Mouse (Mus musculus) kidney, postnatal 0 days (tissue): ENCODE results near the gene Smtnl2. TPM values are rescaled to one million over a fixed set of nuclear protein-coding genes. Genes with fewer than 3 reads are reported as not detected.

ENCODE experiments used
- ATAC-seq: fragments of 200-750 bp; cut with Nextera tagmentation; replicated peaks from 2 replicates; pipeline ENCODE4 v1.8.0; 2017; ENCODE audit warnings: low read depth, moderate number of reproducible peaks, moderate TSS enrichment, moderate library complexity; ENCODE audit not compliant: low FRiP score
- DNase-seq: peaks from one replicate; pipeline ENCODE4 v3.0.0-alpha.2; 2016; ENCODE audit warnings: low spot score
- H3K27ac ChIP-seq: fragments of 300-500 bp; sonication (generic); 2 replicates; pipeline ENCODE4 v1.5.1; 2014; ENCODE audit warnings: mild to moderate bottlenecking
- H3K27me3 ChIP-seq: fragments of 300-500 bp; sonication (generic); 2 replicates; pipeline ENCODE4 v1.6.1; 2014; ENCODE audit warnings: low read length, mixed read lengths; ENCODE audit not compliant: insufficient read depth
- H3K36me3 ChIP-seq: fragments of 300-500 bp; sonication (generic); 2 replicates; pipeline ENCODE4 v1.6.1; 2014; ENCODE audit warnings: low read length, mixed read lengths; ENCODE audit not compliant: insufficient read depth
- H3K4me1 ChIP-seq: fragments of 300-500 bp; sonication (generic); replicated peaks from 2 replicates; pipeline ENCODE4 v1.6.1; 2014; ENCODE audit warnings: antibody characterized with exemption, low read length, mixed read lengths; ENCODE audit not compliant: insufficient read depth
- H3K4me2 ChIP-seq: fragments of 300-500 bp; sonication (generic); 2 replicates; pipeline ENCODE4 v1.6.1; 2014; ENCODE audit warnings: mild to moderate bottlenecking, low read length, moderate library complexity, mixed read lengths
- H3K4me3 ChIP-seq: fragments of 300-500 bp; sonication (generic); replicated peaks from 2 replicates; pipeline ENCODE4 v1.5.1; 2014; ENCODE audit warnings: low read depth, low read length
- H3K9ac ChIP-seq: fragments of 300-500 bp; sonication (generic); 2 replicates; pipeline ENCODE4 v1.6.1; 2014; ENCODE audit warnings: low read depth, low read length
- H3K9me3 ChIP-seq: fragments of 300-500 bp; sonication (generic); replicated peaks from 2 replicates; pipeline ENCODE4 v1.6.1; 2016; ENCODE audit warnings: low read length, inconsistent platforms, mixed read lengths
- CTCF ChIP-seq: IDR thresholded peaks from 2 replicates; pipeline ENCODE4 v1.5.1; 2016; ENCODE audit warnings: antibody characterized with exemption, low read depth, mild to moderate bottlenecking, moderate library complexity
- WGBS: fragments of 180-500 bp; shearing (Covaris S2); extraction: QIAGEN DNeasy Blood & Tissue Kit; methylation state at CpG from one replicate; pipeline ENCODE4 v1.1.7; 2014; 5-methylcytosine and 5-hydroxymethylcytosine counted together
- polyA plus RNA-seq: library from polyadenylated mRNA; unstranded; fragments of >200 nt; fragmentation: Nextera tagmentation; extraction: Ambion mirVana; gene quantifications from 2 replicates; pipeline ENCODE4 v1.2.1, GENCODE M21; 2015

Smtnl2 gene
- polyA plus RNA-seq, 1 experiment from 2014 or later: 112 TPM

- Histone ChIP-seq H3K4me2 (no peak overlapping the region), H3K4me1 (no peaks in the 10 kb centered on the region), H3K9ac (no peak overlapping the region), H3K9me3 (no peaks in the 10 kb centered on the region), H3K36me3 (no peaks in the 10 kb centered on the region), H3K4me3 (no peak overlapping the region), H3K27ac (no peak overlapping the region), H3K27me3 (no peaks in the 10 kb centered on the region)
- DNase-seq (no peak), ATAC-seq (no peak)
- 54% methylated on average over 11 of the region's 11 CpGs for WGBS
- no peak for TF ChIP-seq CTCF
Measured at GRCm38 (mm10) chr11:72367934-72368674, 43.4 kb downstream of the Smtnl2 start.

DNA sequence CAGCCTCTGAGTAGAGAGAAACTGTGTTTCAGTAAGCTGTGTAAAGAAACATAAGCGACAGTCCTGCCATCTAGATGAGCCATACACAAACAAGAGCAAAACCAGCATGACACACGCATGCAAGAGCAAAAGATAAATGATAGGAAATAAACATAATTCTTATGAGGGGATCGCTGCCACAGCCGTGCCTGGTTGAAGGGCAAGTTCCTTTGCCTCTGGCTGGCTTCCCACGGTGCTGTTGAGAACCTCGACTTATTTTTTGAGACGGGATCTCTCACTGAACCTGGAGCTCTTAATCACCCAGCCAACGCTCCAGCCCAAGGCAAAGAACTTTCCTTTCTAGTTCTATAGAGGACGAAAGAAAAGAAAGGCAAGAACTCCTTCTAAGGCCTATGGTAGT, 45.4 kb downstream of the Smtnl2 start:
- Histone ChIP-seq H3K9ac (no peak overlapping the region), H3K27ac (no peak overlapping the region), H3K4me2 (no peak overlapping the region), H3K4me3 (no peak overlapping the region), H3K9me3 (no peaks in the 10 kb centered on the region), H3K27me3 (no peaks in the 10 kb centered on the region), H3K4me1 (0 out of 2 replicates have a peak, but pooled peaks cover 7% of the 10 kb centered on the region), H3K36me3 (no peaks in the 10 kb centered on the region)
- ATAC-seq (no peak), DNase-seq (no peak)
- 74% methylated on average over 9 of the region's 9 CpGs for WGBS
- no peak for TF ChIP-seq CTCF

- no peak for TF ChIP-seq CTCF
- Histone ChIP-seq H3K9me3 (no peaks in the 10 kb centered on the region), H3K27ac (no peak overlapping the region), H3K27me3 (no peaks in the 10 kb centered on the region), H3K9ac (no peak overlapping the region), H3K36me3 (no peaks in the 10 kb centered on the region), H3K4me1 (0 out of 2 replicates have a peak, but pooled peaks cover 7% of the 10 kb centered on the region), H3K4me3 (no peak overlapping the region), H3K4me2 (no peak overlapping the region)
- 92% methylated on average over 5 of the region's 5 CpGs for WGBS
- DNase-seq: no peak
- no peak for ATAC-seq
Measured at GRCm38 (mm10) chr11:72364526-72364925, 47.0 kb downstream of the Smtnl2 start.

DNA sequence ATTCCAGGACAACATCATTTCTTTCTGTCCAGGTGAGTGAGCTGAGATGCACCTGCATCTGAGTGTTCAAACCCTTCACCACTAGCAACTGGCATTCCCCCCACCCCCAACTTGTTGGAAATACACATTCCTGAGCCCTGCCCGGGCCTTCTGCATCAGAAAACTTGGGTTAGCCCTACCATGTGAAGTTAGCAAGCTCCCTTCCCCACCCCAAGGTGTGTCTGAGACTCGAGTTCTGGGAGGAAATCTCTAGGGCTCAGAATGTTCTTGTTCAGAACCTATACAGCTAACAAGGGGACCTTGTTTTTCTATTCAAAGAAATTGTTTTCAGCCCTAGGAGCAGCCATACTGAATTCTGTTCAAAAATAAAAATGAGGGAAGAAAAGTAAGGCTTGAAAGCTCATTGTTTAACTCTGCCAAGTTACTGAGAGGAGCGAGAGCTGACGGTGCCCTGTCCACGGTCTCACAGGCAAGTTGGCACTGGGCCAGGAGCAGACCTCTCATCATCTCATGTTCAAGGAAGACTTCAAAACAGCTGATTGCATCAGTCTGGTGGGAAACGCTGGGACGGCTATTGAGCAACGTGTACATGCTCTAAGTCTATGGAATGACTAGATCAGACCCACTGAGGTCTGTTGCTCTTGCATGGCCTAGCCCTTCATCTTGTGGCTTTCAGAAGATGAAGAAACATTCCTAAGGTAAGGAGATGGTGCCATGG, 47.8 kb downstream of the Smtnl2 start:
- TF ChIP-seq CTCF: no peak
- no peak for DNase-seq
- no peak for ATAC-seq

DNA sequence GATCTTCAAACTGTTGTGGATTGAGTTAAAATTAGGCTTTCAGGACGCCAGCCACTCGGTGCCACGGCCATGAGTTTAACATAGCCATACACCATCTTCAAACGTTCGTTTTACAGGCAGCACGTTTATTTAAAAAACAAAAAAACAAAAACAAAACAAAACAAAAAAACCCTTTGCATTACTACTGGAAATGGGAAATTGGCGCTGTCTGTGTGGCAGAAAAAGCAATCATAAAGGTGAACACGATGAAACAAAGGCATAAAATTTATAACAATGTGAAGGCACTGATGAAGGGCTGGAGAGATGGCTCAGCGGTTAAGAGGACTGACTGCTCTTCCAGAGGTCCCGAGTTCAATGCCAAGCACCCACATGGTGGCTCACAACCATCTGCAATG, 49.2 kb downstream of the Smtnl2 start, which contains the start of gene Tekt1:
Gene Tekt1 (minus strand): TSS at position 96 of the 395 bp plus-strand sequence.
- Histone ChIP-seq H3K4me1 (0 out of 2 replicates have a peak, but pooled peaks cover 7% of the 10 kb centered on the region), H3K36me3 (no peaks in the 10 kb centered on the region), H3K27ac (no peak within 1 kb of the TSS), H3K27me3 (no peaks in the 10 kb centered on the region), H3K9me3 (no peaks in the 10 kb centered on the region), H3K4me3 (peak within 1 kb of the TSS; percentile 41), H3K9ac (peak within 1 kb of the TSS; percentile 31; the same call in 1 of the 2 replicates), H3K4me2 (peak within 1 kb of the TSS; percentile 78)
- 31% methylated on average over 10 of the region's 10 CpGs for WGBS
- ATAC-seq (no peak), DNase-seq (no peak)
- no peak for TF ChIP-seq CTCF

More for the DNA sequence above, 47.8 kb downstream of the Smtnl2 start:
- Histone ChIP-seq H3K4me2 (no peak overlapping the region), H3K4me1 (0 out of 2 replicates have a peak, but pooled peaks cover 7% of the 10 kb centered on the region), H3K9ac (no peak overlapping the region), H3K27me3 (no peaks in the 10 kb centered on the region), H3K4me3 (no peak overlapping the region), H3K27ac (no peak overlapping the region), H3K9me3 (no peaks in the 10 kb centered on the region), H3K36me3 (no peaks in the 10 kb centered on the region)
- 72% methylated on average over 8 of the region's 8 CpGs for WGBS
